Mouse (Mus musculus): ENCODE data around the gene Gm6169. TPM values are rescaled to one million over a fixed set of nuclear protein-coding genes. Genes with fewer than 3 reads are reported as not detected.

Gene Gm6169
- polyA plus RNA-seq, 1 experiment from 2014 or later: 3.8 TPM

Other genes with a start within 250 kb of the Gm6169 start
- gene Gcnt4, start 174.5 kb downstream of the Gm6169 start, polyA plus RNA-seq (2015; fragmentation: Nextera tagmentation; extraction: Ambion mirVana): 0.31 and 0.36 TPM in 2 replicates
- gene 1700029F12Rik, start 64.9 kb downstream of the Gm6169 start, polyA plus RNA-seq (2015; fragmentation: Nextera tagmentation; extraction: Ambion mirVana): not detected in 2 replicates
- 1.3 and 1.4 TPM in 2 replicates for gene Fam169a, start 32.0 kb downstream of the Gm6169 start, polyA plus RNA-seq (2015; fragmentation: Nextera tagmentation; extraction: Ambion mirVana)
- gene Gfm2, start 38.7 kb upstream of the Gm6169 start, polyA plus RNA-seq (2015; fragmentation: Nextera tagmentation; extraction: Ambion mirVana): 24.5 and 26.7 TPM in 2 replicates
- 49.3 and 50.3 TPM in 2 replicates for gene Nsa2, start 38.7 kb upstream of the Gm6169 start, polyA plus RNA-seq (2015; fragmentation: Nextera tagmentation; extraction: Ambion mirVana)
- 32.3 and 34.7 TPM in 2 replicates for gene Hexb, start 99.1 kb upstream of the Gm6169 start, polyA plus RNA-seq (2015; fragmentation: Nextera tagmentation; extraction: Ambion mirVana)
- 11.7 and 12.5 TPM in 2 replicates for gene Enc1, start 141.9 kb upstream of the Gm6169 start, polyA plus RNA-seq (2015; fragmentation: Nextera tagmentation; extraction: Ambion mirVana)